Mouse (Mus musculus) ovary, postnatal 14 days (tissue): ENCODE data around the gene Tsen2.
A peak's percentile ranks its signal among the peaks of the same experiment; 100 is the strongest.

Experiments
- DNase-seq: peaks from one replicate; pipeline ENCODE4 v3.0.0; 2022; ENCODE audit warnings: low spot score

Gene Tsen2

GRCm38 (mm10) chr6:115601715-115602523, 57.5 kb downstream of the Tsen2 start, which contains the start of gene Mkrn2:
Gene Mkrn2 (plus strand): TSS chr6:115601902.
- DNase-seq, result peak; percentile 90

- no peak for DNase-seq
Measured at GRCm38 (mm10) chr6:115606461-115606860, 62.0 kb downstream of the Tsen2 start.

- DNase-seq, result no peak
Measured at GRCm38 (mm10) chr6:115607429-115607828, 63.0 kb downstream of the Tsen2 start.

GRCm38 (mm10) chr6:115609121-115609520, 64.7 kb downstream of the Tsen2 start:
- DNase-seq, result no peak

GRCm38 (mm10) chr6:115610301-115610700, 65.8 kb downstream of the Tsen2 start:
- no peak for DNase-seq

- DNase-seq, result no peak
Measured at GRCm38 (mm10) chr6:115613793-115614192, 69.3 kb downstream of the Tsen2 start.

GRCm38 (mm10) chr6:115615983-115616382, 71.5 kb downstream of the Tsen2 start:
- no peak for DNase-seq

GRCm38 (mm10) chr6:115619818-115620217, 75.4 kb downstream of the Tsen2 start:
- no peak for DNase-seq

GRCm38 (mm10) chr6:115620942-115621341, 76.5 kb downstream of the Tsen2 start:
- no peak for DNase-seq

- no peak for DNase-seq
Measured at GRCm38 (mm10) chr6:115626121-115626520, 81.7 kb downstream of the Tsen2 start.
